Mouse (Mus musculus) erythroblast, embryonic 14.5 days (primary cell): Measurements from ENCODE around the gene Rtl9.

Experiments used
- GATA1 ChIP-seq: IDR thresholded peaks from 2 replicates; pipeline ENCODE4 v1.6.1; 2012; ENCODE audit warnings: low read length, inconsistent platforms, mixed read lengths
- TAL1 ChIP-seq: IDR thresholded peaks from 3 replicates; pipeline ENCODE4 v1.6.1; 2012; ENCODE audit warnings: low read length, inconsistent platforms, mixed read lengths

DNA sequence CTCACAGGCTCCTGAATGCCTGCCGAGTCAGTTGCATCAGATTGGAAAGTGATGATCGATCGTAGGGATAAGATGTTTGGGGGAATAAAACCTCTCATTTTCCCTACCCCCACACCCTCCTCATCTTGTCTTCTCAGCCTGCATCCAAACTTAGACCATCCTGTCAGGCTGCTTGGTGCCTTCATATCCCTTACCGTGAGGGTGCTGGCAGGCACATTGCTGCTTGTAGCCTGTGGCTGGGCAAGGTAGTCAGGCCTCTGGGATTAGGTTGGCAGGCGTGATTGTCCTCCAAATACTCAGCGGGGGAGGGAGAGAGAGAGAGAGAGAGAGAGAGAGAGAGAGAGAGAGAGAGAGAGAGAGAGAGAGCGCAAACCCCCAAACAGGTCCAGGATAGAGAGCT is 11.2 kb upstream of the Rtl9 start:
- no peak for TF ChIP-seq GATA1
- TF ChIP-seq TAL1, result no peak
